In the genomic region with DNA sequence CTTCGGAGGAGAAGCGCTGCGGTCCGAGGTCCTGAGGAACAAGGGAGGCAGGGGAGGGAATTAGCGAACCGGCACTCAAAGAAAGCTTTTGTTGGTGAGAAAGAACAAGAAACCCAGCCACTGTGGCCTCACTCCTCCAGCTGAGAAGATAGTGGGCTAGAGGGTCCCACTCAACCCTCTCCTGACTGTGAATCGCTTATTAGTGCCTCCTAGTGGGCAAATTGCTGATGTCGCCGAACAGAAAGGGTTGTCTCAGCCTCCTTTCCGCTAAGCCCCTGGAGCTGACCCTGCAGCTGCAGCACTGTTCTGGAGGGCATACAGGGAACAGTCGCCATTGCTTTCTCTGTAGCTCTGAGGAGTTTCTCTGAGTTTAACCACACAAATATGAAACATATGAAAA, we compare ENCODE assay signal across 8 mouse cellular contexts. TPM values are rescaled to one million over a fixed set of nuclear protein-coding genes. Genes with fewer than 3 reads are reported as not detected.
A peak's percentile ranks its signal among the peaks of the same experiment; 100 is the strongest.
DNase-seq lines count a peak whose midpoint lies in the region; ATAC-seq and TF ChIP-seq lines count a peak whose summit lies in the region.

No protein-coding gene starts in this region.

- peak; percentile 37; the same call in 1 of the 2 replicates for ATAC-seq in embryonic facial prominence, embryonic 15.5 days (ENCODE audit: insufficient number of reproducible peaks, low FRiP score, low TSS enrichment, low read depth)
- peak; percentile 61; the same call in 1 of the 2 replicates for ATAC-seq in hindbrain, embryonic 13.5 days (ENCODE audit: low FRiP score)
- ATAC-seq in liver, embryonic 11.5 days (replicated peaks; ENCODE audit: low FRiP score): peak; percentile 65
- peak; percentile 27; the same call in 1 of the 2 replicates for ATAC-seq in midbrain, postnatal 0 days (ENCODE audit: low FRiP score)

- DNase-seq in CD4-positive helper T cell, adult 2 months (ENCODE audit: low read depth, low spot score): peak; percentile 61
- peak; percentile 76 for DNase-seq in MEL-GATA-1-ER (ENCODE audit: extremely low read depth, low read depth)
- no peak for DNase-seq in liver, embryonic 11.5 days (ENCODE audit: low spot score)
- peak; percentile 27 for DNase-seq in midbrain, postnatal 0 days (ENCODE audit: low spot score)
- DNase-seq in thymus, postnatal 36 days: peak; percentile 45 to 63
- no peak for DNase-seq in adrenal gland, adult 2 months

- H3K36me3 ChIP-seq in embryonic facial prominence, embryonic 15.5 days: no peaks in the 10 kb centered on the region
- H3K36me3 ChIP-seq in hindbrain, embryonic 13.5 days: no peaks in the 10 kb centered on the region
- no peaks in the 10 kb centered on the region for H3K36me3 ChIP-seq in liver, embryonic 11.5 days (ENCODE audit: control insufficient read depth, insufficient read depth, low read length)
- H3K36me3 ChIP-seq in midbrain, postnatal 0 days (ENCODE audit: insufficient read depth, low read length): no peaks in the 10 kb centered on the region

- WGBS in embryonic facial prominence, embryonic 15.5 days: 40% methylated on average over 11 of the region's 11 CpGs
- 51% methylated on average over 11 of the region's 11 CpGs for WGBS in hindbrain, embryonic 13.5 days
- 49% methylated on average over 11 of the region's 11 CpGs for WGBS in liver, embryonic 11.5 days
- 35% methylated on average over 11 of the region's 11 CpGs for WGBS in midbrain, postnatal 0 days

- H3K4me3 ChIP-seq in embryonic facial prominence, embryonic 15.5 days (replicated peaks): peak overlapping the region; percentile 27
- H3K4me3 ChIP-seq in hindbrain, embryonic 13.5 days: peak overlapping the region; percentile 16
- peak overlapping the region; percentile 39 for H3K4me3 ChIP-seq in liver, embryonic 11.5 days (ENCODE audit: low read depth, low read length)
- H3K4me3 ChIP-seq in midbrain, postnatal 0 days (ENCODE audit: low read depth, low read length): 0 out of 2 replicates have a peak overlapping the region, but pooled peaks have one; percentile 8

- H3K9ac ChIP-seq in embryonic facial prominence, embryonic 15.5 days: no peak overlapping the region
- H3K9ac ChIP-seq in hindbrain, embryonic 13.5 days: no peak overlapping the region
- H3K9ac ChIP-seq in liver, embryonic 11.5 days (ENCODE audit: low read depth, low read length): peak overlapping the region; percentile 67
- no peak overlapping the region for H3K9ac ChIP-seq in midbrain, postnatal 0 days (replicated peaks; ENCODE audit: low read length, poor library complexity, severe bottlenecking)

- peak overlapping the region; percentile 46 for H3K4me2 ChIP-seq in embryonic facial prominence, embryonic 15.5 days (replicated peaks)
- peak overlapping the region; percentile 40 for H3K4me2 ChIP-seq in hindbrain, embryonic 13.5 days
- H3K4me2 ChIP-seq in liver, embryonic 11.5 days: peak overlapping the region; percentile 68
- peak overlapping the region; percentile 30 for H3K4me2 ChIP-seq in midbrain, postnatal 0 days (ENCODE audit: low read depth, low read length, poor library complexity, severe bottlenecking)

- TF ChIP-seq CTCF in midbrain, postnatal 0 days (IDR thresholded peaks at IDR 0.05): peak; percentile 51

- peaks cover 9% of the 10 kb centered on the region; the same call in 1 of the 2 replicates for H3K4me1 ChIP-seq in embryonic facial prominence, embryonic 15.5 days
- H3K4me1 ChIP-seq in hindbrain, embryonic 13.5 days (replicated peaks): peaks cover 4% of the 10 kb centered on the region; the same call in 1 of the 2 replicates
- peaks cover 24% of the 10 kb centered on the region for H3K4me1 ChIP-seq in liver, embryonic 11.5 days (replicated peaks; ENCODE audit: control insufficient read depth, insufficient read depth, low read length)
- H3K4me1 ChIP-seq in midbrain, postnatal 0 days (ENCODE audit: insufficient read depth, low read length): no peaks in the 10 kb centered on the region

- H3K9me3 ChIP-seq in embryonic facial prominence, embryonic 15.5 days (replicated peaks): no peaks in the 10 kb centered on the region
- H3K9me3 ChIP-seq in hindbrain, embryonic 13.5 days: no peaks in the 10 kb centered on the region
- no peaks in the 10 kb centered on the region for H3K9me3 ChIP-seq in liver, embryonic 11.5 days (ENCODE audit: control insufficient read depth, low read length)
- H3K9me3 ChIP-seq in midbrain, postnatal 0 days (ENCODE audit: low read length): no peaks in the 10 kb centered on the region

- no peaks in the 10 kb centered on the region for H3K27me3 ChIP-seq in embryonic facial prominence, embryonic 15.5 days
- H3K27me3 ChIP-seq in hindbrain, embryonic 13.5 days: no peaks in the 10 kb centered on the region
- no peaks in the 10 kb centered on the region for H3K27me3 ChIP-seq in liver, embryonic 11.5 days (replicated peaks; ENCODE audit: control insufficient read depth, insufficient read depth, low read length)
- H3K27me3 ChIP-seq in midbrain, postnatal 0 days (ENCODE audit: insufficient read depth, low read length): no peaks in the 10 kb centered on the region

- H3K27ac ChIP-seq in embryonic facial prominence, embryonic 15.5 days (replicated peaks): peak overlapping the region; percentile 28; the same call in 1 of the 2 replicates
- H3K27ac ChIP-seq in hindbrain, embryonic 13.5 days: no peak overlapping the region
- peak overlapping the region; percentile 43; the same call in 1 of the 2 replicates for H3K27ac ChIP-seq in liver, embryonic 11.5 days (ENCODE audit: low read depth, low read length)
- H3K27ac ChIP-seq in midbrain, postnatal 0 days (ENCODE audit: low read depth, low read length): no peak overlapping the region

RNA-seq across cellular contexts. Expression of a gene that starts 21.0 kb away (rescaled TPM):
- 20.1 and 20.3 TPM in 2 replicates for polyA plus RNA-seq in embryonic facial prominence, embryonic 15.5 days (2015; fragmentation: Nextera tagmentation; extraction: Ambion mirVana)
- polyA plus RNA-seq in hindbrain, embryonic 13.5 days (2015; fragmentation: Nextera tagmentation; extraction: Ambion mirVana): 14.6 and 14.9 TPM in 2 replicates
- 7.6 and 8.0 TPM in 2 replicates for polyA plus RNA-seq in liver, embryonic 11.5 days (2014; fragmentation: Nextera tagmentation; extraction: Ambion mirVana)
- total RNA-seq in midbrain, postnatal 0 days (2014; rRNA removed): 37.4 and 45.9 TPM in 2 replicates
- 10.7 and 13.8 TPM in 2 replicates for polyA plus RNA-seq in midbrain, postnatal 0 days (2015; fragmentation: Nextera tagmentation; extraction: Ambion mirVana)
- total RNA-seq in adrenal gland, adult 2 months (2021): 10 to 100 TPM; 25.9 to 40.3 TPM
- 7.5 and 7.9 TPM in 2 replicates for polyA plus RNA-seq in adrenal gland, adult 2 months (2012; rRNA removed)

Comparison
In these comparisons a context has a peak if more than half of its experiments do, and no peak if none do; other contexts are left out.
1. DNase-seq: peak in CD4-positive helper T cell, adult 2 months (single experiment), MEL-GATA-1-ER (single experiment), midbrain, postnatal 0 days (single experiment) and thymus, postnatal 36 days (2 of 2); none in liver, embryonic 11.5 days (single experiment) and adrenal gland, adult 2 months (single experiment).
2. H3K27ac ChIP-seq: peak in embryonic facial prominence, embryonic 15.5 days (single experiment) and liver, embryonic 11.5 days (single experiment); none in hindbrain, embryonic 13.5 days (single experiment) and midbrain, postnatal 0 days (single experiment).
3. Peak in every context shown above with its lines, with median percentiles within 50 percentile points of each other: ATAC-seq, H3K4me2 ChIP-seq and H3K4me3 ChIP-seq.